ENCODE assay signal across 34 mouse cellular contexts in genomic region chr12:80801443-80801842, GRCm38 (mm10). TPM values are rescaled to one million over a fixed set of nuclear protein-coding genes. Genes with fewer than 3 reads are reported as not detected.
DNase-seq lines count a peak whose midpoint lies in the region; ATAC-seq and TF ChIP-seq lines count a peak whose summit lies in the region.
"Had no signal": no experiment of that assay in that cellular context is flagged by ENCODE, and none has a peak within 500 bp of the region (broad histone marks: within the 10 kb centered on the region; RNA-seq: fewer than 3 reads in every experiment).

No protein-coding gene starts in this region.

- DNase-seq in heart, adult 11 months = peak; percentile 68
- no peak for DNase-seq in heart, adult 9 months (ENCODE audit: low spot score in 2 of 2)
- DNase-seq in liver, embryonic 14.5 days (ENCODE audit: low read depth in 3 of 3, low spot score in 3 of 3) = no peak
- no peak for DNase-seq in liver
- DNase-seq in CH12.LX (ENCODE audit: extremely low read depth) = no peak
- DNase-seq in T-cell, adult 2 months (ENCODE audit: low spot score) = peak; percentile 24
- DNase-seq in thymus, postnatal 36 days = no peak
- DNase-seq: adrenal gland, adult 8-10 months; cerebellum, adult 18-20 months; cerebellum, postnatal 25 days; gastrocnemius, postnatal 14 days; heart, postnatal 36 days; kidney, adult 11 months; kidney, postnatal 4 days; layer of hippocampus, adult 9-11 months; lung, adult 2 months; right cerebral cortex, adult 18-20 months; right cerebral cortex, postnatal 4 days; thymus, adult 2 months had no signal

- ATAC-seq in liver, embryonic 14.5 days (ENCODE audit: insufficient read depth) = no peak
- ATAC-seq in frontal cortex, adult (ENCODE audit: low TSS enrichment) = no peak
- ATAC-seq: activated CD4-positive, CD25-positive, alpha-beta regulatory T cell, adult 4 months; forebrain, embryonic 13.5 days; midbrain, embryonic 16.5 days had no signal

- no peaks in the 10 kb centered on the region for H3K9me3 ChIP-seq in liver, embryonic 14.5 days (ENCODE audit: control insufficient read depth, low read length)
- no peaks in the 10 kb centered on the region for H3K9me3 ChIP-seq in CH12.LX (replicated peaks; ENCODE audit: low read length)
- H3K9me3 ChIP-seq: embryonic facial prominence, embryonic 12.5 days; forebrain, embryonic 13.5 days; heart, embryonic 15.5 days; hindbrain, embryonic 15.5 days; kidney, embryonic 15.5 days; limb, embryonic 10.5 days; midbrain, embryonic 10.5 days; neural tube, embryonic 15.5 days had no signal

- in situ Hi-C loops in CH12.LX (cut with MboI; ENCODE audit: low pct_ligation_motif_present, low pct_unique_long_range_greater_than_20kb, low sequenced_read_pairs) = no loop called here

- H3K4me1 ChIP-seq in liver, embryonic 14.5 days (replicated peaks; ENCODE audit: control insufficient read depth in 2 of 2, insufficient read depth in 2 of 2, low read length in 1 of 2) = peaks cover 9 to 19% of the 10 kb centered on the region in 2 experiments
- H3K4me1 ChIP-seq in CH12.LX (ENCODE audit: control insufficient read depth in 1 of 2, insufficient read depth in 2 of 2) = peaks cover 3 to 42% of the 10 kb centered on the region in 2 experiments; a peak in 3 of 4 replicates
- H3K4me1 ChIP-seq: embryonic facial prominence, embryonic 12.5 days; limb, embryonic 10.5 days had no signal

- TF ChIP-seq EP300 in liver, embryonic 14.5 days (IDR thresholded peaks at IDR 0.05; ENCODE audit: low read depth) = no peak
- no peak for TF ChIP-seq EP300 in CH12.LX (IDR thresholded peaks at IDR 0.05; ENCODE audit: low read length)

- no peak overlapping the region for H3K4me2 ChIP-seq in liver, embryonic 14.5 days (ENCODE audit: low read depth)
- no peak overlapping the region for H3K4me2 ChIP-seq in CH12.LX (ENCODE audit: insufficient read depth, low read depth, poor library complexity, severe bottlenecking)
- H3K4me2 ChIP-seq: embryonic facial prominence, embryonic 12.5 days; forebrain, embryonic 13.5 days; heart, embryonic 15.5 days; hindbrain, embryonic 15.5 days; kidney, embryonic 15.5 days; neural tube, embryonic 15.5 days had no signal

- H3K27me3 ChIP-seq in liver, embryonic 14.5 days (ENCODE audit: control insufficient read depth, insufficient read depth, low read length) = no peaks in the 10 kb centered on the region
- no peaks in the 10 kb centered on the region for H3K27me3 ChIP-seq in CH12.LX (replicated peaks)
- H3K27me3 ChIP-seq: embryonic facial prominence, embryonic 12.5 days; forebrain, embryonic 13.5 days; heart, embryonic 15.5 days; hindbrain, embryonic 15.5 days; kidney, embryonic 15.5 days; neural tube, embryonic 15.5 days had no signal

- H3K79me2 ChIP-seq in CH12.LX (replicated peaks; ENCODE audit: control insufficient read depth, extremely low read depth, insufficient read depth, poor library complexity, severe bottlenecking) = peaks cover 20% of the 10 kb centered on the region

- no peak overlapping the region for H3K9ac ChIP-seq in liver, embryonic 14.5 days (replicated peaks)
- H3K9ac ChIP-seq in CH12.LX (ENCODE audit: insufficient read depth, low read depth) = no peak overlapping the region
- H3K9ac ChIP-seq: embryonic facial prominence, embryonic 12.5 days; forebrain, embryonic 13.5 days; heart, embryonic 15.5 days; hindbrain, embryonic 15.5 days; kidney, embryonic 15.5 days; neural tube, embryonic 15.5 days had no signal

- H3K27ac ChIP-seq in liver, embryonic 14.5 days = no peak overlapping the region
- no peak overlapping the region for H3K27ac ChIP-seq in CH12.LX (ENCODE audit: insufficient read depth, low read depth)
- H3K27ac ChIP-seq: embryonic facial prominence, embryonic 12.5 days; forebrain, embryonic 13.5 days; heart, embryonic 15.5 days; hindbrain, embryonic 15.5 days; kidney, embryonic 15.5 days; limb, embryonic 10.5 days; macrophage; midbrain, embryonic 10.5 days; neural tube, embryonic 15.5 days had no signal

- TF ChIP-seq CTCF in liver, embryonic 14.5 days (IDR thresholded peaks at IDR 0.05; ENCODE audit: low read depth) = peak; percentile 50
- TF ChIP-seq CTCF in CH12.LX (conservative IDR thresholded peaks at IDR 0.05 in 1 of 2, IDR thresholded peaks at IDR 0.05 in 1 of 2; ENCODE audit: low read depth in 2 of 2, low read length in 2 of 2) = peak in 1 of 2 experiments; percentile 50; a peak in 2 of 4 replicates

- 88% methylated on average over 1 of the region's 1 CpGs for WGBS in liver, embryonic 14.5 days (ENCODE audit: insufficient replicate concordance)

- dilution Hi-C loops in CH12.LX (cut with MboI; ENCODE audit: extremely low pct_ligation_motif_present, extremely low pct_unique_long_range_greater_than_20kb, low sequenced_read_pairs) = no loop called here

- H3K36me3 ChIP-seq in liver, embryonic 14.5 days (replicated peaks; ENCODE audit: control insufficient read depth, insufficient read depth, low read depth) = no peaks in the 10 kb centered on the region; the same call in 1 of the 2 replicates
- peaks cover 0 to 12% of the 10 kb centered on the region in 2 experiments for H3K36me3 ChIP-seq in CH12.LX (replicated peaks in 1 of 2; ENCODE audit: control insufficient read depth in 1 of 2, insufficient read depth in 1 of 2, low read length in 1 of 2)
- H3K36me3 ChIP-seq: embryonic facial prominence, embryonic 12.5 days; heart, embryonic 15.5 days; hindbrain, embryonic 15.5 days; kidney, embryonic 15.5 days; limb, embryonic 10.5 days; midbrain, embryonic 10.5 days; neural tube, embryonic 15.5 days had no signal

- TF ChIP-seq POLR2A in CH12.LX (IDR thresholded peaks at IDR 0.05; ENCODE audit: low read depth, low read length) = no peak

- TF ChIP-seq RAD21 in CH12.LX (IDR thresholded peaks at IDR 0.05; ENCODE audit: low read depth, low read length) = peak; percentile 34

- H3K4me3 ChIP-seq in liver, embryonic 14.5 days (ENCODE audit: insufficient read depth in 1 of 2, low read depth in 2 of 2, low read length in 2 of 2) = no peak overlapping the region
- H3K4me3 ChIP-seq in CH12.LX (replicated peaks in 1 of 3; ENCODE audit: low read depth in 2 of 3, low read length in 2 of 3, poor library complexity in 1 of 3) = no peak overlapping the region
- H3K4me3 ChIP-seq: embryonic facial prominence, embryonic 12.5 days; erythroblast, embryonic 14.5 days; forebrain, embryonic 13.5 days; heart, embryonic 15.5 days; hindbrain, embryonic 15.5 days; kidney, embryonic 15.5 days; limb, embryonic 10.5 days; midbrain, embryonic 10.5 days; myocyte; neural tube, embryonic 15.5 days had no signal

TF ChIP-seq in CH12.LX, 34 proteins besides CTCF, POLR2A, EP300 and RAD21:
- no peak for TF ChIP-seq TCF12 (IDR thresholded peaks at IDR 0.05; ENCODE audit: low read depth, low read length)
- peak; percentile 34; the same call in 1 of the 2 replicates for TF ChIP-seq SMC3 (IDR thresholded peaks at IDR 0.05; ENCODE audit: low read depth, low read length)

RNA-seq across cellular contexts. Expression of gene Susd6, which starts 11.1 kb away (rescaled TPM):
- 11.0 and 11.1 TPM in 2 replicates for polyA plus RNA-seq in liver, embryonic 14.5 days (2012; rRNA removed)
- polyA plus RNA-seq in liver, embryonic 14.5 days (2014; fragmentation: Nextera tagmentation; extraction: Ambion mirVana) = 11.6 and 13.9 TPM in 2 replicates
- total RNA-seq in CH12.LX (2012; rRNA removed) (6.4 and 8.7 TPM in 2 replicates), CH12.LX (2014; rRNA removed) (5.6 and 7.8 TPM in 2 replicates)
- polyA plus RNA-seq in CH12.LX (2012; ENCODE audit: insufficient read length, low read depth) = 9.5 and 11.0 TPM in 2 replicates

RNA-seq across cellular contexts. Expression of gene Ccdc177, which starts 41.0 kb away (rescaled TPM):
- 0.01 TPM in 1 of 2 replicates, not detected in the other for polyA plus RNA-seq in liver, embryonic 14.5 days (2012; rRNA removed)
- polyA plus RNA-seq in liver, embryonic 14.5 days (2014; fragmentation: Nextera tagmentation; extraction: Ambion mirVana) = not detected in 2 replicates
- total RNA-seq in CH12.LX (2012; rRNA removed) (not detected in 2 replicates), CH12.LX (2014; rRNA removed) (not detected in 2 replicates)
- polyA plus RNA-seq in CH12.LX (2012; ENCODE audit: insufficient read length, low read depth) = not detected in 2 replicates
- total RNA-seq: heart, postnatal 36 days; liver, adult 2 months had no signal
- polyA plus RNA-seq: activated CD4-positive, CD25-positive, alpha-beta regulatory T cell, adult 4 months; erythroblast, embryonic 14.5 days; heart, embryonic 15.5 days; liver, adult 2 months; lung, adult 2 months; macrophage; myocyte; thymus, adult 2 months had no signal

Comparison
In these comparisons a context has a peak if more than half of its experiments do, and no peak if none do; other contexts are left out.
1. DNase-seq: peak in heart, adult 11 months (single experiment) and T-cell, adult 2 months (single experiment); none in heart, adult 9 months (0 of 2), liver, embryonic 14.5 days (0 of 3), liver (single experiment), CH12.LX (single experiment) and thymus, postnatal 36 days (0 of 2).